Mouse (Mus musculus): ENCODE data around the gene Gm44502. TPM values are rescaled to one million over a fixed set of nuclear protein-coding genes. Genes with fewer than 3 reads are reported as not detected.
A peak's percentile ranks its signal among the peaks of the same experiment; 100 is the strongest.

Gm44502 gene
- polyA plus RNA-seq, 1 experiment from 2014 or later, result not detected

GRCm38 (mm10) chr15:89377938-89378828 is 51.3 kb downstream of the Gm44502 start:
- H3K27me3 ChIP-seq (ENCODE audit: low read depth, poor library complexity, severe bottlenecking), result peaks cover 62% of the 10 kb centered on the region
- H3K4me3 ChIP-seq, result peak overlapping the region; percentile 55
- peaks cover 47% of the 10 kb centered on the region for H3K4me1 ChIP-seq
- 11% methylated on average over 46 of the region's 46 CpGs for WGBS
- peak overlapping the region; percentile 68; the same call in 1 of the 2 replicates for H3K27ac ChIP-seq
- no peaks in the 10 kb centered on the region for H3K9me3 ChIP-seq (replicated peaks)
- no peaks in the 10 kb centered on the region for H3K36me3 ChIP-seq
- DNase-seq (ENCODE audit: low spot score), result peak; percentile 49

GRCm38 (mm10) chr15:89377362-89377761 is 52.1 kb downstream of the Gm44502 start:
- no peak overlapping the region for H3K27ac ChIP-seq
- H3K27me3 ChIP-seq (ENCODE audit: low read depth, poor library complexity, severe bottlenecking), result peaks cover 57% of the 10 kb centered on the region
- H3K9me3 ChIP-seq (replicated peaks), result no peaks in the 10 kb centered on the region
- WGBS, result 4% methylated on average over 18 of the region's 18 CpGs
- DNase-seq (ENCODE audit: low spot score), result peak; percentile 51
- H3K4me1 ChIP-seq, result peaks cover 55% of the 10 kb centered on the region
- peaks cover 7% of the 10 kb centered on the region for H3K36me3 ChIP-seq
- H3K4me3 ChIP-seq, result peak overlapping the region; percentile 26

- 11% methylated on average over 16 of the region's 16 CpGs for WGBS
- Histone ChIP-seq H3K4me3 (peak within 1 kb of the TSS; percentile 55), H3K27ac (no peak within 1 kb of the TSS), H3K9me3 (replicated peaks) (no peaks in the 10 kb centered on the region), H3K4me1 (peaks cover 59% of the 10 kb centered on the region), H3K27me3 (ENCODE audit: low read depth, poor library complexity, severe bottlenecking) (peaks cover 57% of the 10 kb centered on the region), H3K36me3 (peaks cover 11% of the 10 kb centered on the region)
- no peak for DNase-seq (ENCODE audit: low spot score)
These were observed 52.5 kb downstream of the Gm44502 start, which contains the start of gene Tymp for GRCm38 (mm10) chr15:89376957-89377356. Gene Tymp, minus strand, starts transcription at chr15:89377039.

- H3K27ac ChIP-seq, result no peak overlapping the region
- H3K4me3 ChIP-seq, result no peak overlapping the region
- no peak for DNase-seq (ENCODE audit: low spot score)
- peaks cover 54% of the 10 kb centered on the region for H3K27me3 ChIP-seq (ENCODE audit: low read depth, poor library complexity, severe bottlenecking)
- peaks cover 20% of the 10 kb centered on the region for H3K36me3 ChIP-seq
- no peaks in the 10 kb centered on the region for H3K9me3 ChIP-seq (replicated peaks)
- H3K4me1 ChIP-seq, result peaks cover 59% of the 10 kb centered on the region
- WGBS, result 80% methylated on average over 7 of the region's 7 CpGs
These were observed 53.5 kb downstream of the Gm44502 start for GRCm38 (mm10) chr15:89376040-89376439.

- Histone ChIP-seq H3K27me3 (ENCODE audit: low read depth, poor library complexity, severe bottlenecking) (peaks cover 43% of the 10 kb centered on the region), H3K27ac (no peak overlapping the region), H3K9me3 (replicated peaks) (no peaks in the 10 kb centered on the region), H3K36me3 (peaks cover 30% of the 10 kb centered on the region), H3K4me3 (no peak overlapping the region), H3K4me1 (peaks cover 59% of the 10 kb centered on the region)
- no peak for DNase-seq (ENCODE audit: low spot score)
- WGBS, result 92% methylated on average over 17 of the region's 17 CpGs
These were observed 54.5 kb downstream of the Gm44502 start for GRCm38 (mm10) chr15:89374801-89375534.

- Histone ChIP-seq H3K27ac (peak overlapping the region; percentile 93), H3K36me3 (peaks cover 37% of the 10 kb centered on the region), H3K4me3 (peak overlapping the region; percentile 66), H3K9me3 (replicated peaks) (no peaks in the 10 kb centered on the region), H3K27me3 (ENCODE audit: low read depth, poor library complexity, severe bottlenecking) (peaks cover 37% of the 10 kb centered on the region), H3K4me1 (peaks cover 57% of the 10 kb centered on the region)
- WGBS, result 51% methylated on average over 9 of the region's 9 CpGs
- no peak for DNase-seq (ENCODE audit: low spot score)
These were observed 55.2 kb downstream of the Gm44502 start for GRCm38 (mm10) chr15:89374340-89374739.

GRCm38 (mm10) chr15:89373762-89374248 is 55.7 kb downstream of the Gm44502 start, which contains the start of gene Sco2:
Gene Sco2, minus strand, starts transcription at chr15:89373846.
- H3K4me3 ChIP-seq, result peak within 1 kb of the TSS; percentile 66
- H3K4me1 ChIP-seq, result peaks cover 51% of the 10 kb centered on the region
- H3K27me3 ChIP-seq (ENCODE audit: low read depth, poor library complexity, severe bottlenecking), result peaks cover 31% of the 10 kb centered on the region
- no peaks in the 10 kb centered on the region for H3K9me3 ChIP-seq (replicated peaks)
- DNase-seq (ENCODE audit: low spot score), result peak; percentile 99
- H3K27ac ChIP-seq, result peak within 1 kb of the TSS; percentile 93
- 0% methylated on average over 42 of the region's 42 CpGs for WGBS
- peaks cover 42% of the 10 kb centered on the region for H3K36me3 ChIP-seq

- H3K27me3 ChIP-seq (ENCODE audit: low read depth, poor library complexity, severe bottlenecking), result peaks cover 25% of the 10 kb centered on the region
- H3K4me1 ChIP-seq, result peaks cover 45% of the 10 kb centered on the region
These were observed 56.3 kb downstream of the Gm44502 start for GRCm38 (mm10) chr15:89373027-89373761.

GRCm38 (mm10) chr15:89372536-89372935 is 57.0 kb downstream of the Gm44502 start:
- Histone ChIP-seq H3K27me3 (ENCODE audit: low read depth, poor library complexity, severe bottlenecking) (peaks cover 19% of the 10 kb centered on the region), H3K4me1 (peaks cover 39% of the 10 kb centered on the region), H3K27ac (no peak overlapping the region), H3K4me3 (peak overlapping the region; percentile 66), H3K36me3 (peaks cover 55% of the 10 kb centered on the region), H3K9me3 (replicated peaks) (no peaks in the 10 kb centered on the region)
- 85% methylated on average over 7 of the region's 7 CpGs for WGBS
- DNase-seq (ENCODE audit: low spot score), result no peak

More at GRCm38 (mm10) chr15:89373027-89373761, 56.3 kb downstream of the Gm44502 start:
- no peaks in the 10 kb centered on the region for H3K9me3 ChIP-seq (replicated peaks)
- H3K36me3 ChIP-seq, result peaks cover 48% of the 10 kb centered on the region
- 2% methylated on average over 35 of the region's 35 CpGs for WGBS
- peak; percentile 85 for DNase-seq (ENCODE audit: low spot score)
- peak overlapping the region; percentile 66 for H3K4me3 ChIP-seq
- H3K27ac ChIP-seq, result peak overlapping the region; percentile 93

GRCm38 (mm10) chr15:89372068-89372467 is 57.4 kb downstream of the Gm44502 start:
- Histone ChIP-seq H3K9me3 (replicated peaks) (no peaks in the 10 kb centered on the region), H3K27ac (no peak overlapping the region), H3K27me3 (ENCODE audit: low read depth, poor library complexity, severe bottlenecking) (peaks cover 14% of the 10 kb centered on the region), H3K4me1 (peaks cover 34% of the 10 kb centered on the region), H3K4me3 (no peak overlapping the region; the same call in 1 of the 2 replicates), H3K36me3 (peaks cover 60% of the 10 kb centered on the region)
- DNase-seq (ENCODE audit: low spot score), result no peak
- WGBS, result 93% methylated on average over 13 of the region's 13 CpGs
